Mouse (Mus musculus): ENCODE results near the gene 2210016F16Rik.
"Not testable (repeated sequence)": the region's sequence is repeated elsewhere in the genome, so short reads cannot be mapped to it uniquely, and the experiment has no call there.

Gene 2210016F16Rik

DNA sequence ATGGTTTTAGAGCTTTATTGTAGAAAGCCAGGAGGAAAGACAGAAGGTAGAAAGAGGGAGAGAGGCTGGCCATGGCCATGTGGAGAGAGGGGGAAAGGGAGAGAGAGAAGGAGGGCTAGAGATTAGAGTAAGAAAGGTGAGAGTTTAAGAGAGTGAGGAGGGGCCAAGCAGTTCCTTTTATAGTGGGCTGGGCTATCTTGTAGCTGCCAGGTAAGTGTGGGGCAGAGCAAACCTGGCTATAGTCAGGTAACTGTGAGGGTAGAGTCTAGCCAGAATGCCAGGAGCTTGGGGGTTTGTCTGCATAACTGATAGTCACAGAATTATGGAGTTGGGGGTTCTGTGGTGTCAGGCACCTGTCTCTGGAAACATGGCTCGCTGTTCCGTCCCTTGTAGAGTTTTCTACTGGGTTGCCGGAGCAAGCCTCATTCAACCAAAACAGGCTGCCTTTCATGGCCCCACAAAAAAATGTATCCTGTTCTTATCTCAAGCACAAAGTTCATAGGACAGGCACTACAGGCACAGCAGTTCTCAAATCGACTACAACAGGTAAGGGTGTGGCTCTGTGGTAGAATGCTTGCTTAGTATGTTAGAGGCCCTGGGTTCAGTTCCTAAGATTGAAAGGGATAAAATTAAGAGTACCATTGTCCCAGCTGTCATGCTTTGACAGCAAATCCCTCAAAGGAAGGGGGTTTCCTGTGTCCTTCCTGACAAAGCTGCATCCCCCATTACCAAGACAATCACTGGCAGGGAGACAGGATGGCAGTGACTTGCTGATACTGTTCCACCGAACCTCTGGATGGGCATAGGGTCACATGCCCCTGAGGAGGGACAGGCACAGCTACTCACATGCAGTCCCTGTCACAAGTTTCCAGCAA, 12.5 kb downstream of the 2210016F16Rik start:
- DNase-seq, result no peak

DNA sequence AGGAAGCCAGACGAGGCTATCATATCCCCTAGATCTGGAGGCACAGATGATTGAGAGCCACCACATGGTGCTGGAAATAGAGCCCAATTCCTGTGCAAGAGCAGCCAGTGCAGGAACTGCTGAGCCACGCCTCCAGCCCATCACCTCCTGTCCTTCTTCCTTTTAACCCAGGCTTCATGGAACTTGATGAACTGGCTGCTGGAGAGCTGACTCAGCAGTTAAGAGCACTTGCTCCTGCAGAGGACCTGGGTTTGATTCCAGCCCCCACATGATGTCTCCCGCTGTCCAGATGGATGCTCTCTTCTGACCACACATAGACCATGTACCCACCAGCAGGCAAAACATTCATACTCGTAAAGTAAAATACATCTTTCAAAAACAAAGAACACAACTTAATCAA, 16.2 kb downstream of the 2210016F16Rik start:
- DNase-seq, result no peak

GRCm38 (mm10) chr13:58367641-58368040, 17.4 kb downstream of the 2210016F16Rik start:
- no peak for DNase-seq

DNA sequence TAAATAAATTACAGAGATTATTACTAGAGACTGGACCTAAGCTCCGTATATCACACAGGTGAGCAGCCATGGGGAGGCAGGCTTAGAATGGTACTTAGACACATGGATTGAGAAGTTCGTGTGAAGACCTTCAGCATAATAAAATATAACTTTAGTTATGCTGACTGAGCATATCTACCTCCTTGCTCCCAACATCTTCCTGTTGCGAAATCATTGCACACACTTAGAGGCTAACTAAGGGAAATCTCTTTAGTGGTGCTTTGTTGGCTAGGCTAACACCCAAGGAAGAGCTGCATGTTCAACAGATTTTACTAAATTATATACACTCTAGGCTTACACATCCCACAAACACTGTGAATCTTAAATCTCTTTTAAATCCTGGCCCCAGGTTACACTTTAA, 18.7 kb downstream of the 2210016F16Rik start:
- no peak for DNase-seq

DNA sequence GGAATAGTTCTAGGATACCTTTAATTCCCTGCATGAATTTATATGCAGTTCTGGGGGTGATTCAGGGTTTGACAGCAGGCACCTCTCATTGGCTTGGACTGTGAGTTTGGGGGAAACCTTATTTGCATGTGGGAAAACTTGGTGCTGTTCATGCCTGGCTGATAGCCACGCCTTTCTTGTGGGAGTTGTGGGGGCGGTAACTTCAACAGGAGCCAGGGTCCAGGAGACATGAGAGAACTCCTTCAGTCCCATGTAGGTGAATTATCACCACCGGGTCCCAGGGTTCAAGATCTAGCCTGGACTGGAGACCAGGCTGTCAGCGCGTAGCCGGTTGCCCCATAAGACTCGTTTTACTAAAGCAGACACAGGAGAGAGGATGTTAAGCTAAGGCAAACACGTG, 19.8 kb downstream of the 2210016F16Rik start:
- DNase-seq, result not testable (repeated sequence)

DNA sequence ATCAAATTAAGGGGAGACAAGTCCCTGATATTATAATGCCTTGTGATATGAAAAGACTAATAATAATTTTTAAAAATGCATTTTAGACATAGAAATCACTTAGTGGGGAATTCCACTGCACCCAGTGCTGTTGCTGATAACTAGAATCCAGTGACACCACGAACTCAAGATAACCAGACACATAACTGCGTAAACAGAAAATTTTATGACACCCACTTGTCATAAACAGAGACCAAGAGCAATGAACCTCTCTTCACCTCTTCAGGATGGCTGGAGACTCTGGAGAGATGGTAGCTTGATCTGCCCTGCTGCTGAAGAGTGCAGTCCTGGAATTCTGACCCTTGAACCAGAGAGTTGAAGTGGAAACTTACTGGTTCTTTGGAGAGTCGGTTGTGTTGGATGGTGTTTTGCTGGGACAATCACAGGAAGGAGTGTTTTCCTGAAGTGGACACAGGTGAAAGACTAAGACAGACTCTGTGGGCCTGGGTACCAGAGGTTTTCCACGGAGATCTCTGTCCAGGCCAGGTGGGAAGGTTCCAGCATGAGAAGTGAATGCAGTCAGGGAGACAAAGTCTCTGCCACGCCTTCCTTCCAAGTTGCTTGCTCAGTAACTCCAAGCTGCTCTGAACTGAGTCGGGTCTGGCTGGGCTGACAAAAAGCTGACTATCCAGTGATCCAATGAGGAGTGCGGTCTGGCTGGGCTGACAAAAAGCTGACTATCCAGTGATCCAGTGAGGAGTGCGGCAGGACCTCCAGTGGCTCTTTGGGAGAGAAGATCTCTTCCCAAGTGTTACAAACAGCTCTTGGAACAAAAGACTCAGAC, 20.5 kb downstream of the 2210016F16Rik start:
- DNase-seq, result no peak

- no peak for DNase-seq
Measured at GRCm38 (mm10) chr13:58359304-58359653, 25.7 kb downstream of the 2210016F16Rik start.

DNA sequence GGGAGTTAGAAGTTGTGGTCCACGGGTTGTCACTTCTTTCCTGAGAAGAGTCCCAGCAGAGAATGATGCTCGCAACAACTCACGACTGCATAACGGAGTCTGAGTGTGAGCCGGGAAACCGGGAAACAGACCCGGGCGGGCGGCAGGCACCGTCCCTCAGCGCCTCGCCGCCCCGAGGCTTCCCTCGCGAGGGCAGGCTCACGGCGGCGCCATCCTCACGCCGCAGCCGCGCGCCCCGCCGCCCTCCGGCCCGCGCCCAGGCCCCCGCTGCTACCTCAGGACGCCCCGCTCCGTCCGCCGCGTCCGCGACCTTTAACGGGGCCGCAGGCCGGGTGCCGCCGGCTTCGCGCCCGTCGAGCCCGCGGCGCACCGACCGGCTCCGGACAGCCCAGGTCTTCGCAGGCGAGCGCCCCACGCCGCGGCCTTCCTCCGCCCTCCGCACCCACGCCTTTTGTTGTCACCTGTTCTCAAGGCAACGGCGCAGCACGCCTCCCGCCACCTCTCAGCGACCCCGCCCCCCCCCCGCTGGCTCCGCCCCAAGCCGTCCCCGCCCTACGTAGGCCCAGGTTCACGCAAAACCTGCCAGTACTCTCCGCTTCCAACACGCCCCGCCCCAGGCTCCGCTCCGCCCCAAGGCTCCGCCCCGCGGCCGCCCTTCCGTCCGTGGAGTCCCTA, 26.3 kb downstream of the 2210016F16Rik start, which contains the start of gene Kif27:
Gene Kif27 (minus strand): TSS at position 494 of the 675 bp plus-strand sequence.
- DNase-seq, result peak; percentile 70

DNA sequence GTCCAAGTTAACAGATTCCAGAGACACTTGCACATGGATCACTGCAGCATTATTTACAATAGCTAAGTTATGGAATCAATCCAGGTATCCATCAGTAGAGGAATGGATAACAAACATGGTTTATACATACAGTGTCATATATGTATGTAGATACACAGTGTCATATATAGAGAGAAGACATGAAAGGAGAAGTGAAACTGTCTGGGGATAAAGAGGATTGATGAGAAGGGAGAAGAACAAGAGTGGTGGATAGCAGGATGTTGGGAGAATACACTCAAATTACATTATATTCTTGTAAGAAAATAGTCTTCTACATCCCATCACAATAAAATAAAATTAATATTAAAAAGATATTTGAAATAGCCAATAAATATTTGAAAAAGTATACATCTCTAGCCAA, 32.0 kb downstream of the 2210016F16Rik start:
- DNase-seq, result no peak

DNA sequence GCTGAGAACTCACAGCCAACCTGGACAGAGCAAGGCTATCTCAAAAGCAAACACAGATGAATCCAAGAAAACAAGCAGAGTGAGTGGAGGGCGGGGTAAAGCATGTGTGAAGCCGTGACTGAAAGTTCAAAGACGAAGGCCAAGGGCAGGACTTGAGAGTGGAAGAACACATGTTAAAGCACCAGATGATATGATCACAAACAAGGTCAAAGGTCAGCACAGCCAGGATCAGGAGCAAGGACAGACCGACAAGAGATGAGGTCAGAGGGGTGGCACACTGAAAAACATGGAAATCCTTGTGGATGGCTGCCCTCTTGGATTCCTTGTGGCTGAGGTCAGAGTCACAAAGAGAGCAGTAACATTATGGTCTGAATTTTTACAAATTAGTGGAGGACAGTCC, 34.4 kb downstream of the 2210016F16Rik start:
- DNase-seq, result no peak

DNA sequence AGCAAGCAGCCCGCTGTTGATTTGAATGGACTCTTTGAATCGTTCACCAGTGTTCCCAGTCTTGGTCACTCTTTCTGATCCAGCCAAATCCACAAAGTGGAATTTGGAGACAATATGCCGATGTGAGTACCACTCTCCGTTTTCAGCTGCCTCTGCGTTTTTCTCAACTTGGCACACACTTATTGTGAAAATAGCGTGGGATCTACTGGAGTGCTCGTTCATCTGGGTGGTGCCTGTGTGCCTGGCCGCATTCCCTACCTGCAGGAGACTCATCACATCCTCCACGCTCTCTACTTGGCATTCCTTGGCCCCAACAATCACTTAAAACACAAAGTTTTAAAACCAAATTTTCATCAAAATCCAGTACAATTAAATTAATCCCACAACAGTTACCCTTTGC, 40.5 kb downstream of the 2210016F16Rik start:
- DNase-seq, result peak; percentile 34

- DNase-seq, result no peak
Measured at GRCm38 (mm10) chr13:58337456-58337855, 47.6 kb downstream of the 2210016F16Rik start.

- DNase-seq, result no peak
Measured at GRCm38 (mm10) chr13:58334116-58334515, 50.9 kb downstream of the 2210016F16Rik start.

Data from right cerebral cortex, adult 18-20 months (tissue).